Mouse (Mus musculus): Measurements from ENCODE around the gene P2rx6. TPM values are rescaled to one million over a fixed set of nuclear protein-coding genes. Genes with fewer than 3 reads are reported as not detected.

The P2rx6 gene
- polyA plus RNA-seq, 1 experiment from 2014 or later = 0.27 TPM

- H3K9me3 ChIP-seq (ENCODE audit: control insufficient read depth, low read length) = no peaks in the 10 kb centered on the region
- H3K4me3 ChIP-seq (ENCODE audit: low read length) = no peak overlapping the region
- 0% methylated on average over 5 of the region's 5 CpGs for WGBS
- H3K27me3 ChIP-seq (ENCODE audit: control insufficient read depth, insufficient read depth, low read length) = no peaks in the 10 kb centered on the region; the same call in 1 of the 2 replicates
- peaks cover 19% of the 10 kb centered on the region for H3K4me1 ChIP-seq (ENCODE audit: control insufficient read depth, insufficient read depth, low read length)
- ATAC-seq (ENCODE audit: low FRiP score, low TSS enrichment) = peak; percentile 5; the same call in 1 of the 2 replicates
- H3K27ac ChIP-seq (ENCODE audit: low read depth, low read length) = no peak overlapping the region; the same call in 1 of the 2 replicates
- H3K9ac ChIP-seq (ENCODE audit: low read depth, low read length) = no peak overlapping the region
- H3K4me2 ChIP-seq (replicated peaks; ENCODE audit: low read depth, low read length) = no peak overlapping the region
- H3K36me3 ChIP-seq (ENCODE audit: control insufficient read depth, insufficient read depth, low read length) = no peaks in the 10 kb centered on the region
Observed at GRCm38 (mm10) chr16:17557947-17558480, 3.7 kb upstream of the P2rx6 start.

- H3K4me1 ChIP-seq (ENCODE audit: control insufficient read depth, insufficient read depth, low read length) = peaks cover 19% of the 10 kb centered on the region
- H3K36me3 ChIP-seq (ENCODE audit: control insufficient read depth, insufficient read depth, low read length) = no peaks in the 10 kb centered on the region
- peak; percentile 5; the same call in 1 of the 2 replicates for ATAC-seq (ENCODE audit: low FRiP score, low TSS enrichment)
- peak overlapping the region; percentile 25 for H3K4me2 ChIP-seq (replicated peaks; ENCODE audit: low read depth, low read length)
- WGBS = 1% methylated on average over 5 of the region's 5 CpGs
- H3K27me3 ChIP-seq (ENCODE audit: control insufficient read depth, insufficient read depth, low read length) = no peaks in the 10 kb centered on the region; the same call in 1 of the 2 replicates
- H3K9me3 ChIP-seq (ENCODE audit: control insufficient read depth, low read length) = no peaks in the 10 kb centered on the region
- H3K9ac ChIP-seq (ENCODE audit: low read depth, low read length) = peak overlapping the region; percentile 14; the same call in 1 of the 2 replicates
- peak overlapping the region; percentile 44 for H3K27ac ChIP-seq (ENCODE audit: low read depth, low read length)
- no peak overlapping the region for H3K4me3 ChIP-seq (ENCODE audit: low read length)
Observed at GRCm38 (mm10) chr16:17558811-17559210, 2.9 kb upstream of the P2rx6 start.

GRCm38 (mm10) chr16:17559396-17560027 lies 2.2 kb upstream of the P2rx6 start:
- Histone ChIP-seq H3K9ac (ENCODE audit: low read depth, low read length) (no peak overlapping the region; the same call in 1 of the 2 replicates), H3K36me3 (ENCODE audit: control insufficient read depth, insufficient read depth, low read length) (no peaks in the 10 kb centered on the region), H3K9me3 (ENCODE audit: control insufficient read depth, low read length) (no peaks in the 10 kb centered on the region), H3K4me1 (ENCODE audit: control insufficient read depth, insufficient read depth, low read length) (peaks cover 19% of the 10 kb centered on the region), H3K27ac (ENCODE audit: low read depth, low read length) (no peak overlapping the region; the same call in 1 of the 2 replicates), H3K4me2 (replicated peaks; ENCODE audit: low read depth, low read length) (peak overlapping the region; percentile 25; the same call in 1 of the 2 replicates), H3K27me3 (ENCODE audit: control insufficient read depth, insufficient read depth, low read length) (no peaks in the 10 kb centered on the region; the same call in 1 of the 2 replicates), H3K4me3 (ENCODE audit: low read length) (no peak overlapping the region)
- ATAC-seq (ENCODE audit: low FRiP score, low TSS enrichment) = no peak
- WGBS = 74% methylated on average over 9 of the region's 9 CpGs

GRCm38 (mm10) chr16:17561128-17561750 lies 446 bp upstream of the P2rx6 start, which contains the start of gene Lrrc74b:
Gene Lrrc74b (minus strand): TSS chr16:17561247.
- peaks cover 19% of the 10 kb centered on the region for H3K4me1 ChIP-seq (ENCODE audit: control insufficient read depth, insufficient read depth, low read length)

GRCm38 (mm10) chr16:17563580-17563979 lies 1.9 kb downstream of the P2rx6 start:
- no peak overlapping the region for H3K4me3 ChIP-seq (ENCODE audit: low read length)
- H3K4me1 ChIP-seq (ENCODE audit: control insufficient read depth, insufficient read depth, low read length) = peaks cover 15% of the 10 kb centered on the region
- no peaks in the 10 kb centered on the region; the same call in 1 of the 2 replicates for H3K27me3 ChIP-seq (ENCODE audit: control insufficient read depth, insufficient read depth, low read length)
- no peak overlapping the region for H3K27ac ChIP-seq (ENCODE audit: low read depth, low read length)
- H3K36me3 ChIP-seq (ENCODE audit: control insufficient read depth, insufficient read depth, low read length) = no peaks in the 10 kb centered on the region
- WGBS = 18% methylated on average over 1 of the region's 1 CpGs
- no peaks in the 10 kb centered on the region for H3K9me3 ChIP-seq (ENCODE audit: control insufficient read depth, low read length)
- ATAC-seq (ENCODE audit: low FRiP score, low TSS enrichment) = no peak
- H3K4me2 ChIP-seq (replicated peaks; ENCODE audit: low read depth, low read length) = no peak overlapping the region
- H3K9ac ChIP-seq (ENCODE audit: low read depth, low read length) = no peak overlapping the region

More at GRCm38 (mm10) chr16:17561128-17561750, 446 bp upstream of the P2rx6 start, which contains the start of gene Lrrc74b:
- no peaks in the 10 kb centered on the region for H3K9me3 ChIP-seq (ENCODE audit: control insufficient read depth, low read length)
- H3K4me3 ChIP-seq (ENCODE audit: low read length) = peak within 1 kb of the TSS; percentile 30
- H3K27ac ChIP-seq (ENCODE audit: low read depth, low read length) = peak within 1 kb of the TSS; percentile 56
- peak within 1 kb of the TSS; percentile 38; the same call in 1 of the 2 replicates for H3K9ac ChIP-seq (ENCODE audit: low read depth, low read length)
- ATAC-seq (ENCODE audit: low FRiP score, low TSS enrichment) = peak; percentile 87
- H3K27me3 ChIP-seq (ENCODE audit: control insufficient read depth, insufficient read depth, low read length) = no peaks in the 10 kb centered on the region; the same call in 1 of the 2 replicates
- H3K36me3 ChIP-seq (ENCODE audit: control insufficient read depth, insufficient read depth, low read length) = no peaks in the 10 kb centered on the region
- 1% methylated on average over 22 of the region's 22 CpGs for WGBS
- peak within 1 kb of the TSS; percentile 53 for H3K4me2 ChIP-seq (replicated peaks; ENCODE audit: low read depth, low read length)

- Histone ChIP-seq H3K27ac (ENCODE audit: low read depth, low read length) (no peak overlapping the region), H3K4me3 (ENCODE audit: low read length) (no peak overlapping the region), H3K36me3 (ENCODE audit: control insufficient read depth, insufficient read depth, low read length) (no peaks in the 10 kb centered on the region), H3K9ac (ENCODE audit: low read depth, low read length) (no peak overlapping the region), H3K4me1 (ENCODE audit: control insufficient read depth, insufficient read depth, low read length) (peaks cover 9% of the 10 kb centered on the region), H3K4me2 (replicated peaks; ENCODE audit: low read depth, low read length) (no peak overlapping the region), H3K27me3 (ENCODE audit: control insufficient read depth, insufficient read depth, low read length) (no peaks in the 10 kb centered on the region; the same call in 1 of the 2 replicates), H3K9me3 (ENCODE audit: control insufficient read depth, low read length) (no peaks in the 10 kb centered on the region)
- WGBS = 81% methylated on average over 2 of the region's 2 CpGs
- no peak for ATAC-seq (ENCODE audit: low FRiP score, low TSS enrichment)
Observed at GRCm38 (mm10) chr16:17564221-17564620, 2.5 kb downstream of the P2rx6 start.

GRCm38 (mm10) chr16:17564771-17565170 lies 3.1 kb downstream of the P2rx6 start:
- ATAC-seq (ENCODE audit: low FRiP score, low TSS enrichment) = no peak
- 77% methylated on average over 3 of the region's 3 CpGs for WGBS
- Histone ChIP-seq H3K27me3 (ENCODE audit: control insufficient read depth, insufficient read depth, low read length) (no peaks in the 10 kb centered on the region; the same call in 1 of the 2 replicates), H3K4me2 (replicated peaks; ENCODE audit: low read depth, low read length) (no peak overlapping the region), H3K4me1 (ENCODE audit: control insufficient read depth, insufficient read depth, low read length) (peaks cover 7% of the 10 kb centered on the region), H3K9ac (ENCODE audit: low read depth, low read length) (no peak overlapping the region), H3K9me3 (ENCODE audit: control insufficient read depth, low read length) (no peaks in the 10 kb centered on the region), H3K36me3 (ENCODE audit: control insufficient read depth, insufficient read depth, low read length) (no peaks in the 10 kb centered on the region), H3K27ac (ENCODE audit: low read depth, low read length) (no peak overlapping the region), H3K4me3 (ENCODE audit: low read length) (no peak overlapping the region)

- Histone ChIP-seq H3K9ac (ENCODE audit: low read depth, low read length) (no peak overlapping the region), H3K36me3 (ENCODE audit: control insufficient read depth, insufficient read depth, low read length) (no peaks in the 10 kb centered on the region), H3K9me3 (ENCODE audit: control insufficient read depth, low read length) (no peaks in the 10 kb centered on the region), H3K27ac (ENCODE audit: low read depth, low read length) (no peak overlapping the region), H3K4me3 (ENCODE audit: low read length) (no peak overlapping the region), H3K4me1 (ENCODE audit: control insufficient read depth, insufficient read depth, low read length) (no peaks in the 10 kb centered on the region), H3K27me3 (ENCODE audit: control insufficient read depth, insufficient read depth, low read length) (no peaks in the 10 kb centered on the region; the same call in 1 of the 2 replicates), H3K4me2 (replicated peaks; ENCODE audit: low read depth, low read length) (no peak overlapping the region)
- ATAC-seq (ENCODE audit: low FRiP score, low TSS enrichment) = no peak
- WGBS = 14% methylated on average over 4 of the region's 4 CpGs
Observed at GRCm38 (mm10) chr16:17566186-17566585, 4.5 kb downstream of the P2rx6 start.

Data from kidney, embryonic 14.5 days (tissue).